ENCODE assay signal across 9 mouse cellular contexts in the genomic region with DNA sequence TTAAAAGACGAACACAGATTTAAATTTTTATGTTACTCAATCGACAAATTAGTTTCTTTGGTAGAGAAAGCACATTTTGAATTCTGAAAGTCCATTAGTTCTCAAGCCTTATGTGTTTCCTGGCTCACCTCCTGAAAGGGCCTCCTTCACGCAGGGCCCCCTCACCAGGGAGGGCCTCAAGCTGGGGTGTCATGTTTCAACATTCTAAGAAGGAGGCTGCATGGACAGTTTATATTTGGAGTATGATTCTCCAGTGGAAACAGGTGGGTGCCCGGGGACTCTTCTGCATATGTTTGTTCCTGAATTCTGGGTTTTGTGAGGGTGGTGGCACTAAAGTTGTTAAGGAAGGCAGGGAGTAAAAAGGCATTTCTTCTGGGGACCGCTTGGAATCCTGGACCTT. TPM values are rescaled to one million over a fixed set of nuclear protein-coding genes. Genes with fewer than 3 reads are reported as not detected.
DNase-seq lines count a peak whose midpoint lies in the region; ATAC-seq lines count a peak whose summit lies in the region.
"Had no signal": no experiment of that assay in that cellular context is flagged by ENCODE, and none has a peak within 500 bp of the region (broad histone marks: within the 10 kb centered on the region; RNA-seq: fewer than 3 reads in every experiment).

No protein-coding gene starts in this region.

- H3K27ac ChIP-seq in heart, embryonic 11.5 days (ENCODE audit: low read depth, low read length) = peak overlapping the region; percentile 50
- H3K27ac ChIP-seq in embryonic facial prominence, embryonic 11.5 days (replicated peaks; ENCODE audit: low read depth, low read length) = peak overlapping the region; percentile 35; the same call in 1 of the 2 replicates
- H3K27ac ChIP-seq in hindbrain, embryonic 15.5 days (replicated peaks) = peak overlapping the region; percentile 95
- no peak overlapping the region for H3K27ac ChIP-seq in neural tube, embryonic 11.5 days (ENCODE audit: low read depth, low read length)

- intact Hi-C loops in heart, postnatal 14 days (cut with DNase I) = loop anchor here (5.0 kb wide), 1 partner anchor 38 kb away; no protein-coding TSS in a partner anchor
- intact Hi-C loops in left cerebral cortex, postnatal 10 days (cut with DNase I) = no loop called here

- no peaks in the 10 kb centered on the region for H3K27me3 ChIP-seq in heart, embryonic 11.5 days (ENCODE audit: control insufficient read depth, insufficient read depth, low read length)
- H3K27me3 ChIP-seq in embryonic facial prominence, embryonic 11.5 days (ENCODE audit: control insufficient read depth, insufficient read depth, low read length) = no peaks in the 10 kb centered on the region; the same call in 1 of the 2 replicates
- H3K27me3 ChIP-seq in hindbrain, embryonic 15.5 days = no peaks in the 10 kb centered on the region
- no peaks in the 10 kb centered on the region for H3K27me3 ChIP-seq in neural tube, embryonic 11.5 days (ENCODE audit: control insufficient read depth, insufficient read depth, low read length)

- WGBS in heart, embryonic 11.5 days (ENCODE audit: insufficient replicate concordance) = 34% methylated on average over 5 of the region's 5 CpGs
- WGBS in embryonic facial prominence, embryonic 11.5 days = 38% methylated on average over 5 of the region's 5 CpGs
- 35% methylated on average over 5 of the region's 5 CpGs for WGBS in hindbrain, embryonic 15.5 days
- 27% methylated on average over 5 of the region's 5 CpGs for WGBS in neural tube, embryonic 11.5 days

- no peaks in the 10 kb centered on the region for H3K9me3 ChIP-seq in heart, embryonic 11.5 days (replicated peaks; ENCODE audit: control insufficient read depth, low read length)
- no peaks in the 10 kb centered on the region for H3K9me3 ChIP-seq in embryonic facial prominence, embryonic 11.5 days (replicated peaks; ENCODE audit: control insufficient read depth, low read length)
- H3K9me3 ChIP-seq in hindbrain, embryonic 15.5 days = no peaks in the 10 kb centered on the region
- H3K9me3 ChIP-seq in neural tube, embryonic 11.5 days (ENCODE audit: control insufficient read depth, low read length) = no peaks in the 10 kb centered on the region

- no peaks in the 10 kb centered on the region for H3K4me1 ChIP-seq in heart, embryonic 11.5 days (ENCODE audit: control insufficient read depth, insufficient read depth, low read length)
- H3K4me1 ChIP-seq in embryonic facial prominence, embryonic 11.5 days (ENCODE audit: control insufficient read depth, insufficient read depth, low read length) = no peaks in the 10 kb centered on the region
- 0 out of 2 replicates have a peak, but pooled peaks cover 6% of the 10 kb centered on the region for H3K4me1 ChIP-seq in hindbrain, embryonic 15.5 days (replicated peaks)
- no peaks in the 10 kb centered on the region for H3K4me1 ChIP-seq in neural tube, embryonic 11.5 days (ENCODE audit: control insufficient read depth, insufficient read depth, low read length)

- H3K36me3 ChIP-seq in heart, embryonic 11.5 days (ENCODE audit: control insufficient read depth, insufficient read depth, low read length) = no peaks in the 10 kb centered on the region
- H3K36me3 ChIP-seq in embryonic facial prominence, embryonic 11.5 days (replicated peaks; ENCODE audit: control insufficient read depth, insufficient read depth, low read depth, low read length) = no peaks in the 10 kb centered on the region
- peaks cover 13% of the 10 kb centered on the region; the same call in 1 of the 2 replicates for H3K36me3 ChIP-seq in hindbrain, embryonic 15.5 days
- H3K36me3 ChIP-seq in neural tube, embryonic 11.5 days (ENCODE audit: control insufficient read depth, insufficient read depth, low read length) = no peaks in the 10 kb centered on the region; the same call in 1 of the 2 replicates

- no peak; the same call in 1 of the 2 replicates for ATAC-seq in heart, embryonic 11.5 days (replicated peaks; ENCODE audit: insufficient number of reproducible peaks, low FRiP score, low TSS enrichment)
- no peak for ATAC-seq in embryonic facial prominence, embryonic 11.5 days (replicated peaks; ENCODE audit: insufficient number of reproducible peaks, low FRiP score, low TSS enrichment, low read depth)
- no peak for ATAC-seq in hindbrain, embryonic 15.5 days (ENCODE audit: low FRiP score, low read depth)
- ATAC-seq in neural tube, embryonic 11.5 days (ENCODE audit: insufficient read depth, low FRiP score, low TSS enrichment) = no peak

- no peak overlapping the region for H3K9ac ChIP-seq in heart, embryonic 11.5 days (ENCODE audit: low read depth, low read length)
- peak overlapping the region; percentile 28 for H3K9ac ChIP-seq in embryonic facial prominence, embryonic 11.5 days (replicated peaks; ENCODE audit: low read length)
- H3K9ac ChIP-seq in hindbrain, embryonic 15.5 days = 0 out of 2 replicates have a peak overlapping the region, but pooled peaks have one; percentile 0
- H3K9ac ChIP-seq in neural tube, embryonic 11.5 days (ENCODE audit: low read length) = no peak overlapping the region

- peak overlapping the region; percentile 50 for H3K4me2 ChIP-seq in heart, embryonic 11.5 days
- peak overlapping the region; percentile 23; the same call in 1 of the 2 replicates for H3K4me2 ChIP-seq in embryonic facial prominence, embryonic 11.5 days (ENCODE audit: low read depth, low read length)
- peak overlapping the region; percentile 62 for H3K4me2 ChIP-seq in hindbrain, embryonic 15.5 days
- H3K4me2 ChIP-seq in neural tube, embryonic 11.5 days (ENCODE audit: low read depth) = peak overlapping the region; percentile 28

- H3K4me3 ChIP-seq in heart, embryonic 11.5 days (ENCODE audit: low read depth, low read length) = peak overlapping the region; percentile 58
- peak overlapping the region; percentile 15; the same call in 1 of the 2 replicates for H3K4me3 ChIP-seq in embryonic facial prominence, embryonic 11.5 days (ENCODE audit: low read depth, low read length)
- peak overlapping the region; percentile 23 for H3K4me3 ChIP-seq in hindbrain, embryonic 15.5 days
- peak overlapping the region; percentile 12; the same call in 1 of the 2 replicates for H3K4me3 ChIP-seq in neural tube, embryonic 11.5 days (ENCODE audit: low read depth, low read length)

- DNase-seq in heart, postnatal 14 days = no peak
- DNase-seq in embryonic facial prominence, embryonic 11.5 days (ENCODE audit: low spot score) = peak; percentile 63
- peak; percentile 21 for DNase-seq in neural tube, embryonic 11.5 days (ENCODE audit: low spot score)
- no peak for DNase-seq in left cerebral cortex, postnatal 10 days (ENCODE audit: extremely low spot score in 1 of 2, low spot score in 2 of 2)
- DNase-seq in spleen, postnatal 14 days (ENCODE audit: low spot score in 2 of 2) = no peak
- no peak for DNase-seq in right cerebral cortex, adult 2 months (ENCODE audit: low spot score in 2 of 2)
- DNase-seq: adrenal gland, adult 2 months had no signal

RNA-seq across cellular contexts. Expression of gene Armcx4, which starts 1.4 kb away (rescaled TPM):
- 4.6 and 5.1 TPM in 2 replicates for polyA plus RNA-seq in heart, embryonic 11.5 days (2014; fragmentation: Nextera tagmentation; extraction: Ambion mirVana)
- total RNA-seq in heart, postnatal 14 days (2021) = 10 to 100 TPM; 11.7 to 12.1 TPM
- polyA plus RNA-seq in embryonic facial prominence, embryonic 11.5 days (2014; fragmentation: Nextera tagmentation; extraction: Ambion mirVana) = 6.6 and 7.5 TPM in 2 replicates
- 5.2 and 5.3 TPM in 2 replicates for polyA plus RNA-seq in hindbrain, embryonic 15.5 days (2015; fragmentation: Nextera tagmentation; extraction: Ambion mirVana)
- 6.4 and 6.6 TPM in 2 replicates for polyA plus RNA-seq in neural tube, embryonic 11.5 days (2014; fragmentation: Nextera tagmentation; extraction: Ambion mirVana)
- 10 to 100 TPM; 51.3 to 51.5 TPM for total RNA-seq in left cerebral cortex, postnatal 10 days (2021)

RNA-seq across cellular contexts. Expression of gene Armcx1, which starts 32.8 kb away (rescaled TPM):
- 36.1 and 40.5 TPM in 2 replicates for polyA plus RNA-seq in heart, embryonic 11.5 days (2014; fragmentation: Nextera tagmentation; extraction: Ambion mirVana)
- 1 to 10 TPM; 7.4 to 7.8 TPM for total RNA-seq in heart, postnatal 14 days (2021)
- polyA plus RNA-seq in embryonic facial prominence, embryonic 11.5 days (2014; fragmentation: Nextera tagmentation; extraction: Ambion mirVana) = 47.0 and 55.1 TPM in 2 replicates
- polyA plus RNA-seq in hindbrain, embryonic 15.5 days (2015; fragmentation: Nextera tagmentation; extraction: Ambion mirVana) = 89.9 and 98.5 TPM in 2 replicates
- polyA plus RNA-seq in neural tube, embryonic 11.5 days (2014; fragmentation: Nextera tagmentation; extraction: Ambion mirVana) = 54.5 and 54.6 TPM in 2 replicates
- 10 to 100 TPM; 58.2 to 72.7 TPM for total RNA-seq in left cerebral cortex, postnatal 10 days (2021)

Comparison
In these comparisons a context has a peak if more than half of its experiments do, and no peak if none do; other contexts are left out.
1. H3K9ac ChIP-seq: peak in embryonic facial prominence, embryonic 11.5 days (single experiment) and hindbrain, embryonic 15.5 days (single experiment); none in heart, embryonic 11.5 days (single experiment) and neural tube, embryonic 11.5 days (single experiment).
2. DNase-seq: peak in embryonic facial prominence, embryonic 11.5 days (single experiment) and neural tube, embryonic 11.5 days (single experiment); none in heart, postnatal 14 days (0 of 2), left cerebral cortex, postnatal 10 days (0 of 2), spleen, postnatal 14 days (0 of 2) and right cerebral cortex, adult 2 months (0 of 2).
3. Peak in every context shown above with its lines, with median percentiles within 50 percentile points of each other: H3K4me2 ChIP-seq and H3K4me3 ChIP-seq.